Mouse (Mus musculus) megakaryocyte, embryonic 14.5 days (primary cell): ENCODE results near the gene Tldc2.

Experiments
- FLI1 ChIP-seq: IDR thresholded peaks from 2 replicates; pipeline ENCODE4 v1.6.1; 2012; ENCODE audit warnings: low read length, inconsistent platforms, mixed read lengths
- GATA1 ChIP-seq: IDR thresholded peaks from 3 replicates; pipeline ENCODE4 v1.6.1; 2012; ENCODE audit warnings: mixed read lengths, low read length, inconsistent platforms, borderline replicate concordance

DNA sequence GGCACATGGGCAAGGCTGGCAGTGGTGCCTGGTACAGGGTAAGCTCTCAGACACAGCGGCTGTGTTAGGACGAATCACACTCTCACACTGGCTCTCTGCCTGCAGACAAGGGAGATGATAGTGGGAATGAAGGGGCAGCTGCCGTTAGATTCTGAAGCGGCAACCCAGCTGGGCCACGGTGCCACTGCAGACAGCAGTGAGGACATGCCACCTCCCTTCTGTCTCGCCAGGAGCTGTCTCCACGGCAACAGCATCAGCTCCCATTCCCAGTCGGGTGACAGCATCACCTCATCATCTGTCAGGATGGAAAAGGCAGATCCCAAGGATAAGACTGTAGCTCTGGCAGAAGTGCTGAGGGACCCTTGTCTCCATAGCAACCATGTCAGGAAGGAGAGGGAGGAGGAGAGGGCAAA, 37.0 kb upstream of the Tldc2 start:
- no peak for TF ChIP-seq GATA1
- TF ChIP-seq FLI1, result no peak
